Mouse (Mus musculus) CH12.LX (cell line): ENCODE measurements at regions not wholly inside any gene's neighbourhood (a gene's known extent, or its start where the extent isn't known, plus 50 kb on each side); places are given as distances from the start of the nearest gene placed in this dataset.

Source experiments
- DNase-seq: peaks from one replicate; pipeline ENCODE4 v3.0.0-alpha.2; 2013; ENCODE audit errors: extremely low read depth
- H3K27ac ChIP-seq: 2 replicates; pipeline ENCODE4 v1.5.1; 2012; ENCODE audit warnings: low read depth, mild to moderate bottlenecking, control low read depth, moderate library complexity; ENCODE audit not compliant: insufficient read depth
- H3K27me3 ChIP-seq: replicated peaks from 2 replicates; pipeline ENCODE3; 2012; ENCODE audit warnings: inconsistent platforms
- H3K36me3 ChIP-seq, 2 experiments: replicated peaks in 1 of 2; 2 replicates each; pipeline versions ENCODE3 to v1.6.1; 2012; ENCODE audit warnings: inconsistent platforms in 1 of 2, low read length in 1 of 2, mild to moderate bottlenecking in 1 of 2, mixed read lengths in 1 of 2, moderate library complexity in 1 of 2; ENCODE audit not compliant: control insufficient read depth in 1 of 2, insufficient read depth in 1 of 2
- H3K4me1 ChIP-seq, 2 experiments: 2 replicates each; pipeline ENCODE4 v1.6.1; 2012; ENCODE audit warnings: inconsistent platforms in 1 of 2, moderate library complexity in 1 of 2; ENCODE audit not compliant: insufficient read depth in 2 of 2, control insufficient read depth in 1 of 2
- H3K4me2 ChIP-seq: 2 replicates; pipeline ENCODE4 v1.6.1; 2012; ENCODE audit warnings: low read depth, mild to moderate bottlenecking, control low read depth; ENCODE audit not compliant: poor library complexity, insufficient read depth, severe bottlenecking
- H3K4me3 ChIP-seq, 3 experiments: fragments of 150-350 bp in 1 of 3; sonication (generic) in 1 of 3; replicated peaks in 1 of 3; 2 replicates each; pipeline versions ENCODE3 to v1.5.1; 2011 to 2012; ENCODE audit warnings: low read depth in 2 of 3, low read length in 2 of 3, mild to moderate bottlenecking in 2 of 3, moderate library complexity in 2 of 3, control low read depth in 1 of 3, improper control_type of control experiment in 1 of 3, inconsistent platforms in 1 of 3, mixed read lengths in 1 of 3; ENCODE audit not compliant: poor library complexity in 1 of 3
- H3K79me2 ChIP-seq: replicated peaks from 2 replicates; pipeline ENCODE4 v1.6.1; 2012; ENCODE audit warnings: mild to moderate bottlenecking, moderate library complexity; ENCODE audit not compliant: control insufficient read depth, poor library complexity, insufficient read depth, severe bottlenecking; ENCODE audit errors: extremely low read depth
- H3K9ac ChIP-seq: 2 replicates; pipeline ENCODE4 v1.6.1; 2012; ENCODE audit warnings: low read depth, mild to moderate bottlenecking, control low read depth, moderate library complexity; ENCODE audit not compliant: insufficient read depth
- H3K9me3 ChIP-seq: replicated peaks from 2 replicates; pipeline ENCODE3; 2012; ENCODE audit warnings: low read length, inconsistent platforms, mixed read lengths
- BHLHE40 ChIP-seq: IDR thresholded peaks from 2 replicates; pipeline ENCODE4 v1.6.1; 2011; ENCODE audit warnings: mild to moderate bottlenecking, low read depth, low read length, improper control_type of control experiment
- CHD1 ChIP-seq: IDR thresholded peaks from 2 replicates; pipeline ENCODE4 v1.6.1; 2012; ENCODE audit warnings: low read depth, low read length, improper control_type of control experiment, inconsistent platforms
- CTCF ChIP-seq, 2 experiments: IDR thresholded peaks in 1 of 2; conservative IDR thresholded peaks in 1 of 2; 2 replicates each; pipeline ENCODE4 v1.5.1; 2011 to 2012; ENCODE audit warnings: low read depth in 2 of 2, low read length in 2 of 2, improper control_type of control experiment in 1 of 2, inconsistent platforms in 1 of 2, mild to moderate bottlenecking in 1 of 2, moderate library complexity in 1 of 2
- ELF1 ChIP-seq: IDR thresholded peaks from 2 replicates; pipeline ENCODE4 v1.6.1; 2014; ENCODE audit warnings: low read depth, mild to moderate bottlenecking, inconsistent platforms, low read length, improper control_type of control experiment
- IRF4 ChIP-seq: IDR thresholded peaks from 2 replicates; pipeline ENCODE4 v1.6.1; 2014; ENCODE audit warnings: low read depth, mild to moderate bottlenecking, inconsistent platforms, low read length, improper control_type of control experiment
- JUND ChIP-seq: conservative IDR thresholded peaks from 2 replicates; pipeline ENCODE4 v1.6.1; 2011; ENCODE audit warnings: low read depth, low read length, improper control_type of control experiment
- MAX ChIP-seq: IDR thresholded peaks from 2 replicates; pipeline ENCODE4 v1.6.1; 2011; ENCODE audit warnings: low read length, improper control_type of control experiment
- MAZ ChIP-seq: IDR thresholded peaks from 2 replicates; pipeline ENCODE4 v1.6.1; 2012; ENCODE audit warnings: low read depth, mild to moderate bottlenecking, inconsistent platforms, low read length, improper control_type of control experiment, moderate library complexity
- MEF2A ChIP-seq: IDR thresholded peaks from 2 replicates; pipeline ENCODE4 v1.6.1; 2014; ENCODE audit warnings: low read depth, mild to moderate bottlenecking, inconsistent platforms, low read length, improper control_type of control experiment, borderline replicate concordance
- MXI1 ChIP-seq: IDR thresholded peaks from 2 replicates; pipeline ENCODE4 v1.6.1; 2011; ENCODE audit warnings: mild to moderate bottlenecking, low read depth, low read length, improper control_type of control experiment
- PAX5 ChIP-seq: IDR thresholded peaks from 2 replicates; pipeline ENCODE4 v1.6.1; 2012; ENCODE audit warnings: low read length, inconsistent platforms, mixed read lengths
- RAD21 ChIP-seq: IDR thresholded peaks from 2 replicates; pipeline ENCODE4 v1.6.1; 2011; ENCODE audit warnings: low read depth, mild to moderate bottlenecking, low read length, improper control_type of control experiment, moderate library complexity
- SMC3 ChIP-seq: IDR thresholded peaks from 2 replicates; pipeline ENCODE4 v1.6.1; 2011; ENCODE audit warnings: low read depth, low read length, improper control_type of control experiment
- USF1 ChIP-seq: IDR thresholded peaks from 2 replicates; pipeline ENCODE4 v1.6.1; 2014; ENCODE audit warnings: low read depth, mild to moderate bottlenecking, inconsistent platforms, low read length, improper control_type of control experiment
- ZMIZ1 ChIP-seq: IDR thresholded peaks from 2 replicates; pipeline ENCODE4 v1.6.1; 2012; ENCODE audit warnings: low read depth, mild to moderate bottlenecking, inconsistent platforms, low read length, improper control_type of control experiment
- dilution Hi-C: fragments of 300-500 bp; cut with MboI; formaldehyde crosslinking; loops from 2 replicates; pipeline ENCODE4 v1.14.3; 2020; ENCODE audit warnings: low sequenced_read_pairs; ENCODE audit not compliant: extremely low pct_unique_long_range_greater_than_20kb, extremely low pct_ligation_motif_present
- in situ Hi-C: fragments of 300-500 bp; cut with MboI; formaldehyde crosslinking; loops from 3 replicates; pipeline ENCODE4 v1.14.3; 2019; ENCODE audit warnings: low sequenced_read_pairs, low pct_ligation_motif_present, low pct_unique_long_range_greater_than_20kb, mixed read lengths

- in situ Hi-C loops: no loop called here
- Histone ChIP-seq H3K79me2 (no peaks in the 10 kb centered on the region), H3K27ac (no peak overlapping the region), H3K9ac (no peak overlapping the region), H3K4me2 (no peak overlapping the region), H3K27me3 (no peaks in the 10 kb centered on the region), H3K9me3 (no peaks in the 10 kb centered on the region), H3K4me1 (peaks cover 3 to 38% of the 10 kb centered on the region in 2 experiments; a peak in 3 of 4 replicates), H3K36me3 (no peaks in the 10 kb centered on the region), H3K4me3 (no peak overlapping the region)
- dilution Hi-C loops: no loop called here
- no peak for DNase-seq
- TF ChIP-seq USF1 (no peak), RAD21 (no peak), JUND (no peak), CHD1 (no peak), MAX (no peak), PAX5 (no peak)
- TF ChIP-seq, all 38 proteins: peak for 0
These were observed 58.5 kb downstream of the Zfp36l2 start for GRCm38 (mm10) chr17:84129204-84129603.

GRCm38 (mm10) chr17:84128262-84128661 lies 59.5 kb downstream of the Zfp36l2 start:
- in situ Hi-C loops: no loop called here
- H3K27me3 ChIP-seq: no peaks in the 10 kb centered on the region

DNA sequence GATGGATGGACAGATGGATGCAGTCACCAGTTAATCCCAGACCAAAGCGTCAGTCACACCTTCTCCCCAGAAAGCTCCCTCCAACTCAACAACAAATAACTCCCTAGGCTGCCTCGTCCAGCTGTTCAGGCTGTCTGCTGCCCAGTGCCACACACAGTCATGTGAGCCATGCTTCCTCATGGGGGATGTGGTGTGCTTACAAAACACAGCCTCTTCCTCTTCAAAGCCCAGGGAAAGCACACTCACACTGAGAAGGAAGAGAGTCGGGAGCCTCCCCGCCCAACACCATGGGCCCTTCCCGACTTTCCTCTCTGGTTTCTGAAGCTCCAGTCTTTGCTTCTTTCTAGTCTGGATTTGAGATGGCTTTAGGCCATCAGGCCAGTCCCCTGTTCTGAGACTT lies 61.6 kb downstream of the Zfp36l2 start:
- dilution Hi-C loops: no loop called here
- H3K4me3 ChIP-seq: no peak overlapping the region
- H3K4me1 ChIP-seq: peaks cover 3 to 47% of the 10 kb centered on the region in 2 experiments
- no peaks in the 10 kb centered on the region for H3K9me3 ChIP-seq
- H3K79me2 ChIP-seq: no peaks in the 10 kb centered on the region
- H3K27me3 ChIP-seq: no peaks in the 10 kb centered on the region
- no peak overlapping the region for H3K4me2 ChIP-seq
- H3K36me3 ChIP-seq: no peaks in the 10 kb centered on the region
- peak; percentile 41; the same call in 1 of the 2 replicates for TF ChIP-seq BHLHE40
- TF ChIP-seq MEF2A: no peak
- DNase-seq: no peak
- H3K9ac ChIP-seq: no peak overlapping the region
- in situ Hi-C loops: no loop called here
- no peak overlapping the region for H3K27ac ChIP-seq

More at GRCm38 (mm10) chr17:84128262-84128661, 59.5 kb downstream of the Zfp36l2 start:
- no peak for DNase-seq
- Histone ChIP-seq H3K36me3 (no peaks in the 10 kb centered on the region), H3K4me3 (no peak overlapping the region), H3K27ac (no peak overlapping the region), H3K4me2 (no peak overlapping the region), H3K9me3 (no peaks in the 10 kb centered on the region), H3K9ac (no peak overlapping the region), H3K4me1 (peaks cover 3 to 38% of the 10 kb centered on the region in 2 experiments; a peak in 3 of 4 replicates), H3K79me2 (no peaks in the 10 kb centered on the region)
- TF ChIP-seq ELF1 (no peak), MAZ (no peak), ZMIZ1 (no peak), IRF4 (no peak), JUND (no peak), RAD21 (no peak), SMC3 (no peak), MAX (no peak), CTCF (conservative IDR thresholded peaks at IDR 0.05 in 1 of 2, IDR thresholded peaks at IDR 0.05 in 1 of 2; ENCODE audit: low read depth in 2 of 2, low read length in 2 of 2) (no peak), MXI1 (no peak)
- dilution Hi-C loops: no loop called here
